Mouse (Mus musculus) hindbrain, embryonic 11.5 days (tissue): ENCODE results near the gene Chil3. TPM values are rescaled to one million over a fixed set of nuclear protein-coding genes. Genes with fewer than 3 reads are reported as not detected.

Experiments
- ATAC-seq: fragments of 200-750 bp; cut with Nextera tagmentation; 2 replicates; pipeline ENCODE4 v1.8.0; 2017; ENCODE audit warnings: mild to moderate bottlenecking, moderate TSS enrichment, moderate library complexity; ENCODE audit not compliant: low FRiP score
- DNase-seq: peaks from one replicate; pipeline ENCODE4 v3.0.0-alpha.2; 2015; ENCODE audit warnings: low spot score
- H3K27ac ChIP-seq: fragments of 300-500 bp; sonication (generic); 2 replicates; pipeline ENCODE4 v1.5.1; 2014; ENCODE audit warnings: mild to moderate bottlenecking, low read depth, low read length
- H3K27me3 ChIP-seq: fragments of 300-500 bp; sonication (generic); 2 replicates; pipeline ENCODE4 v1.6.1; 2014; ENCODE audit warnings: mild to moderate bottlenecking, low read length, moderate library complexity, mixed read lengths; ENCODE audit not compliant: control insufficient read depth, insufficient read depth
- H3K36me3 ChIP-seq: fragments of 300-500 bp; sonication (generic); 2 replicates; pipeline ENCODE4 v1.6.1; 2014; ENCODE audit warnings: mild to moderate bottlenecking, low read length, moderate library complexity, mixed read lengths; ENCODE audit not compliant: control insufficient read depth, insufficient read depth
- H3K4me1 ChIP-seq: fragments of 300-500 bp; sonication (generic); replicated peaks from 2 replicates; pipeline ENCODE4 v1.6.1; 2014; ENCODE audit warnings: low read length, mixed read lengths; ENCODE audit not compliant: control insufficient read depth, insufficient read depth
- H3K4me2 ChIP-seq: fragments of 300-500 bp; sonication (generic); replicated peaks from 2 replicates; pipeline ENCODE4 v1.6.1; 2014; ENCODE audit warnings: mild to moderate bottlenecking, low read depth, low read length
- H3K4me3 ChIP-seq: fragments of 300-500 bp; sonication (generic); 2 replicates; pipeline ENCODE4 v1.5.1; 2014; ENCODE audit warnings: low read depth, low read length
- H3K9ac ChIP-seq: fragments of 300-500 bp; sonication (generic); 2 replicates; pipeline ENCODE4 v1.6.1; 2014; ENCODE audit warnings: low read depth, low read length
- H3K9me3 ChIP-seq: fragments of 300-500 bp; sonication (generic); 2 replicates; pipeline ENCODE4 v1.6.1; 2016; ENCODE audit warnings: low read length; ENCODE audit not compliant: control insufficient read depth
- WGBS: fragments of 180-500 bp; shearing (Covaris S2); extraction: QIAGEN DNeasy Blood & Tissue Kit; methylation state at CpG from one replicate; pipeline ENCODE4 v1.1.7; 2014; 5-methylcytosine and 5-hydroxymethylcytosine counted together
- polyA plus RNA-seq: library from polyadenylated mRNA; unstranded; fragments of >200 nt; fragmentation: Nextera tagmentation; extraction: Ambion mirVana; gene quantifications from 2 replicates; pipeline ENCODE4 v1.2.1, GENCODE M21; 2014

Chil3 gene
- polyA plus RNA-seq, 1 experiment from 2014 or later: not detected

DNA sequence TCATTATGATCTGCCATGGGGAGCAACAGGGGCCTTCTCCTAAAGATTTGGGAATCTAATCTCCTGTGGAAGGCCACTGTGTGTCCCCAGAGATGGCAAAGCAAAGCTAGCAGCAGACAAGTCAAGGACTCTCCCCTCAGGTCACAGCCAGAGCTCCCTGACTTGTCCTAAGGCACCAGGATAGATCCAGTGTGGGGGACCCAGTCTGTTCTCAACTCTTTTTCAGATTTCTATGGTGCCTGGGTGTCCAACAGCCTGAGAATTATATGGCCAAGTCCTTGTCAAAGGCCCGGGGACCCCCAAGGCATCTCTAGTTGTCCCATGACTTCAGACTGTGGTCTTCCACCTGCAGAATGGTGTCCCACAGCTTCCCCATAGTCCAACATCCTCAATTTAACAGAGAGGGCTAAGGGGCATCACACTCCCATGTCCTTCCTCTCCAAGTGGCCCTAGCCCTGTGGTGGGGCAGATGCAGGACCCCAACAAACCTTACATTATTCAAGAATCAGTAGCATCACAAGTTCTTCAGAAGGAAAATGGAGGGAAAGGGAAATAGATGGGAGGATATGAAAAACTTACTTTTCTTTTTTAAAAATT is 3.9 kb upstream of the Chil3 start:
- no peak for DNase-seq
- Histone ChIP-seq H3K27me3 (no peaks in the 10 kb centered on the region), H3K27ac (no peak overlapping the region), H3K36me3 (no peaks in the 10 kb centered on the region), H3K4me1 (no peaks in the 10 kb centered on the region), H3K9ac (no peak overlapping the region), H3K4me3 (no peak overlapping the region), H3K9me3 (no peaks in the 10 kb centered on the region), H3K4me2 (no peak overlapping the region)
- ATAC-seq: peak; percentile 60
- WGBS: 86% methylated on average over 1 of the region's 1 CpGs

DNA sequence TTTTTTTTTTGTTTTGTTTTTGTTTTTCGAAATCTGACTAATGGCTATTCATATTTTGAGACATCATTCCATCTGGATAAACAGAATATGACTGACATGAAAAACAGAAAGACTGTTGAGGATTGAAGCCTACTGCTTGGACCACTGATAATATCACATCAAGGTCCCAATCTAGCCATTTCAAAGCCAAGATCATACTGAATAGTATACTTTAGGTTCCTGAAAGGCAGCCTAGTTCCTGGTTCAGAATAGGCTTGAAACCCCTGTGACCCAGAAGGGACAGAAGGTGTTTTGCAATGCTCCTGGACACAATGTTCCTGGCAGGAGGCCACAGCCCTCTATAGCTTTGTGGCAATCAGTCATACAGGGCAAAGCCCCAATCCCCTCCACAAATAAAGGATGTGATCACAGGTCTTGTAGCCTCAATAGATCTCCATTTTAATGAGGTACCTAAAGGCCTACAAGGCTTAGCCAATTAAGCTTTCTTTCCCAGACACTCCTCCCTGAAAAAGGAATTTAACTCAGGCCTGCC is 3.2 kb upstream of the Chil3 start:
- H3K4me1 ChIP-seq: no peaks in the 10 kb centered on the region
- H3K9me3 ChIP-seq: no peaks in the 10 kb centered on the region
- 69% methylated on average over 1 of the region's 1 CpGs for WGBS
- no peak overlapping the region for H3K4me3 ChIP-seq
- peak; percentile 27; the same call in 1 of the 2 replicates for ATAC-seq
- H3K9ac ChIP-seq: no peak overlapping the region
- no peaks in the 10 kb centered on the region for H3K27me3 ChIP-seq
- no peak for DNase-seq
- no peak overlapping the region for H3K27ac ChIP-seq
- no peak overlapping the region for H3K4me2 ChIP-seq
- no peaks in the 10 kb centered on the region for H3K36me3 ChIP-seq

DNA sequence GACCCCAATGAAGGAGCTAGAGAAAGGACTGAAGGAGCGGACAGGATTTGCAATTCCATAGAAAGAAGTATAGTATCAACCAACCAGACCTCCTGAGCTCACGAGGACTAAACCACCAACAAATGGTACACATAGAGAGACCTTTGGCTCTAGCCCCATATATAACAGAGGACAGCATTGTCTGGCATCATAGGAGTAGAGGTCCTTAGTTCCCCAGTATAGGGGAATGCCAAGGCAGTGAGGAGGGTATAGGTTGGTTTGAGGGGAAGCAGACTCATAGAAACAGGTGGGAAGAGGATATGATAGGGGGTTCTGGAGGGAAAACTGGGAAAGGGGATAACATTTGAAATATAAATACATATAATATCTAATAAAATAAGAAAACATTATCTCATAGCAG is 13.0 kb downstream of the Chil3 start:
- H3K9ac ChIP-seq: no peak overlapping the region
- ATAC-seq (no peak), DNase-seq (no peak)
- WGBS: 87% methylated on average over 2 of the region's 2 CpGs
- H3K27ac ChIP-seq: no peak overlapping the region
- no peak overlapping the region for H3K4me3 ChIP-seq
- H3K4me1 ChIP-seq: no peaks in the 10 kb centered on the region
- no peaks in the 10 kb centered on the region for H3K9me3 ChIP-seq
- no peaks in the 10 kb centered on the region for H3K36me3 ChIP-seq
- no peak overlapping the region for H3K4me2 ChIP-seq
- no peaks in the 10 kb centered on the region for H3K27me3 ChIP-seq

DNA sequence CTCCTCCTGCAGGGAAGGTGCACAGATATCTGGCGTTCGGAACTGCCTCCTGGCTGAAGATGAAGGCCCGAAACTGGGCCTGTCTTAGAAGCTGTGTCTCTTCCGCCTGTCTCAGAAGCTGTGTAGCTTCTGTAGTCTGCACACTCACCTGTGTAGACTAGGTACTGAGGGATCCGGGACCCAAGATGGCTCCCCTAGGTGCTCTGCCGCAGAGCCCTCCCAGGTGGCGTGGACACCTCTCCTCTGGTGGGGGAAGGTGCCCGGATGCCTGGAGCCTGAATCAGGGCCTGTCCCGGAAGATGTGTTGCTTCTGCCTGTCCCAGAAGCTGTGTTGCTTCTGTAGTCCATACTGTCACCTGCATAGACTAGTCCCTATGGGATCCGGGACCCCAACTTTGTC is 23.3 kb downstream of the Chil3 start:
- Histone ChIP-seq H3K4me1 (no peaks in the 10 kb centered on the region), H3K4me2 (no peak overlapping the region), H3K4me3 (no peak overlapping the region), H3K36me3 (no peaks in the 10 kb centered on the region), H3K27ac (no peak overlapping the region), H3K9ac (no peak overlapping the region), H3K27me3 (no peaks in the 10 kb centered on the region), H3K9me3 (no peaks in the 10 kb centered on the region)
- ATAC-seq (peak; percentile 45), DNase-seq (no peak)
- 92% methylated on average over 10 of the region's 10 CpGs for WGBS

DNA sequence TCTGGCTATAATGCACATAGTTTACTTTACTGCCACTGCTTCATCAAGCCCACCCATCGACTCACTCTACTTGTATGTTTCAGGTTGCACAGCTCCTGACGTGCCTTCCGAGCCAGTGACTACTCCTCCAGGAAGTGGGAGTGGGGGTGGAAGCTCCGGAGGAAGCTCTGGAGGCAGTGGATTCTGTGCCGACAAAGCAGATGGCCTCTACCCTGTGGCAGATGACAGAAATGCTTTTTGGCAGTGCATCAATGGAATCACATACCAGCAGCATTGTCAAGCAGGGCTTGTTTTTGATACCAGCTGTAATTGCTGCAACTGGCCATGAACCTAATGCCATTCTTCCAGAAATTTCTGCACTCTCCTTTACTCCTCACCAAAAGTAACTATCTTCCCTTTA is 35.7 kb downstream of the Chil3 start:
- H3K9ac ChIP-seq: no peak overlapping the region
- no peaks in the 10 kb centered on the region for H3K4me1 ChIP-seq
- ATAC-seq: no peak
- H3K4me2 ChIP-seq: no peak overlapping the region
- WGBS: 81% methylated on average over 5 of the region's 5 CpGs
- no peaks in the 10 kb centered on the region for H3K36me3 ChIP-seq
- H3K4me3 ChIP-seq: no peak overlapping the region
- peaks cover 4% of the 10 kb centered on the region; the same call in 1 of the 2 replicates for H3K9me3 ChIP-seq
- no peaks in the 10 kb centered on the region for H3K27me3 ChIP-seq
- DNase-seq: no peak
- H3K27ac ChIP-seq: no peak overlapping the region

DNA sequence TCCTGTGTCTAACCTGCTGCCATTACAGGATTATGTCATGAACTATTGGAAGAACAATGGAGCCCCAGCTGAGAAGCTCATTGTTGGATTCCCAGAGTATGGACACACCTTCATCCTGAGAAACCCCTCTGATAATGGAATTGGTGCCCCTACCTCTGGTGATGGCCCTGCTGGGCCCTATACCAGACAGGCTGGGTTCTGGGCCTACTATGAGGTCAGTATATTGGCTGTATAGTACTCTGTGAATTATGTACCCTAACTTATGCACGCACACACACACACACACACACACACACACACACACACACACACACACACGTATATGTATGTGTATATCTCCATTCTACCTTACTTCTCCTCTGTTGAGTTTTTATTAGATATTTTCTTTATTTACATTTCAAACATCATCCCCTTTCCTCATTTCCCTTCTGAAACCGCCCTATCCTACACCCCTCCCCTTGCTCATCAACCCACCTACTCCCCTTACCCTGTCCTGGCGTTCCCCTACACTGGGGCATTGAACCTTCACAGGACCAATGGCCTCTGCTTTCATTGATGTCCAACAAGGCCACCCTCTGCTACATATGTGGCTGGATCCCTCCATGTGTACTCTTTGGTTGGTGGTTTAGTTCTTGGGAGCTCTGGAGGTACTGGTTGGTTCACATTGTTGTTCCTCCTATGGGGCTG is 38.4 kb downstream of the Chil3 start:
- H3K9me3 ChIP-seq: peaks cover 4% of the 10 kb centered on the region; the same call in 1 of the 2 replicates
- no peak overlapping the region for H3K27ac ChIP-seq
- H3K9ac ChIP-seq: no peak overlapping the region
- DNase-seq (no peak), ATAC-seq (peak; percentile 38; the same call in 1 of the 2 replicates)
- no peak overlapping the region for H3K4me3 ChIP-seq
- no peaks in the 10 kb centered on the region for H3K36me3 ChIP-seq
- no peak overlapping the region for H3K4me2 ChIP-seq
- no peaks in the 10 kb centered on the region for H3K27me3 ChIP-seq
- no peaks in the 10 kb centered on the region for H3K4me1 ChIP-seq
- WGBS: 80% methylated on average over 4 of the region's 4 CpGs

DNA sequence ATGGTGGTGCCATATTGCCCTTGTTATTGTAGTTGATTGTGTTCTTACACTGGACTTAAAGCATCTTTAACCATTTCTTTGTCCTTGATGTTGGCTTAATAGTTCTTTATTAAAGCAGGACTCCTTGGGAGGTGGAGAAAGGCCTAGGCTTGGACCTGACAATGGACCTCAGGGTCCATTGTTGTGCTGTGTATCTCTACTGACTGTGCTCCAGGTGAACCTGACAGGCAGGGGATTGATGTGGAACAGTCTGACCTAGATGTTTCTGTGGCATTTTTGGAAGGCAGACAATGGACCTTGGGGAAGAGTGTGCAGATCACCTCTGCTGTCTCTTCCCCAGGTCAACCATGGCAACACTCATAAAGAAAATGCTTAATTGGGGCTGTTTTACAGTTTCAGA is 40.4 kb downstream of the Chil3 start:
- no peak for ATAC-seq
- H3K4me3 ChIP-seq: no peak overlapping the region
- H3K9ac ChIP-seq: no peak overlapping the region
- no peak overlapping the region for H3K27ac ChIP-seq
- no peak for DNase-seq
- H3K36me3 ChIP-seq: no peaks in the 10 kb centered on the region
- no peaks in the 10 kb centered on the region for H3K27me3 ChIP-seq
- H3K4me2 ChIP-seq: no peak overlapping the region
- H3K4me1 ChIP-seq: no peaks in the 10 kb centered on the region
- peaks cover 4% of the 10 kb centered on the region; the same call in 1 of the 2 replicates for H3K9me3 ChIP-seq

DNA sequence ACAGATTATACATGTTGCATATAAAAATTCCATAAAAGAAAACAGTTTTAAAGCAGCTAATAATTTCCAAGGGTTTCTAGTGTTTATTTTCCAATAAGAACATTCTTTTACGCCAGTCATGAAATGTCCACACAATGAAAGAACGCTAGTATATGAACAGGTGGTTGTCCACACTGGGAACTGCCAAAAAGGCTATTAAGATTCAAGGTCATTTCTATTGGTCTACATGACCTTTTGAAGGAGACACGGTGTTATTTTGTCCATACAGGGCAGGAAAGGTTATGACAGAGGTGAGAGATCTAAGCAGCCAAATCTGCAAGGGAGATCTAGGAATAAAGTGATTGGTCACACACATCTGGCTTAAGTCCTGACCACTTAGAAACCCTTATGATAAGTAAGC is 54.4 kb downstream of the Chil3 start, which contains the start of gene Chia1:
TSS of gene Chia1 (plus strand) at position 301 of the 400 bp plus-strand sequence.
- Histone ChIP-seq H3K27me3 (no peaks in the 10 kb centered on the region), H3K9me3 (no peaks in the 10 kb centered on the region), H3K4me1 (no peaks in the 10 kb centered on the region), H3K4me3 (no peak within 1 kb of the TSS), H3K27ac (no peak within 1 kb of the TSS), H3K36me3 (no peaks in the 10 kb centered on the region), H3K9ac (no peak within 1 kb of the TSS), H3K4me2 (no peak within 1 kb of the TSS)
- no peak for ATAC-seq
- WGBS: 80% methylated on average over 3 of the region's 3 CpGs
- no peak for DNase-seq
